Mouse (Mus musculus) megakaryocyte, embryonic 14.5 days (primary cell): ENCODE data around the gene Cd4.

ENCODE experiments used
- FLI1 ChIP-seq: IDR thresholded peaks from 2 replicates; pipeline ENCODE4 v1.6.1; 2012; ENCODE audit warnings: low read length, inconsistent platforms, mixed read lengths
- GATA1 ChIP-seq: IDR thresholded peaks from 3 replicates; pipeline ENCODE4 v1.6.1; 2012; ENCODE audit warnings: mixed read lengths, low read length, inconsistent platforms, borderline replicate concordance

- TF ChIP-seq GATA1 (no peak), FLI1 (no peak)
Measured at GRCm38 (mm10) chr6:124831649-124832048, 56.4 kb downstream of the Cd4 start.
